Mouse (Mus musculus) limb, embryonic 10.5 days (tissue): ENCODE results near the gene Tpst2. TPM values are rescaled to one million over a fixed set of nuclear protein-coding genes. Genes with fewer than 3 reads are reported as not detected.
"Not testable (repeated sequence)": the region's sequence is repeated elsewhere in the genome, so short reads cannot be mapped to it uniquely, and the experiment has no call there.

Experiments used
- DNase-seq: peaks from one replicate; pipeline ENCODE4 v3.0.0-alpha.2; 2017; ENCODE audit warnings: low spot score
- H3K27ac ChIP-seq: fragments of 300-500 bp; sonication (generic); 2 replicates; pipeline ENCODE4 v1.5.1; 2016; ENCODE audit warnings: mild to moderate bottlenecking
- H3K27me3 ChIP-seq: fragments of 300-500 bp; sonication (generic); 2 replicates; pipeline ENCODE4 v1.6.1; 2016; ENCODE audit warnings: low read depth, mild to moderate bottlenecking; ENCODE audit not compliant: poor library complexity, severe bottlenecking
- H3K36me3 ChIP-seq: fragments of 300-500 bp; sonication (generic); 2 replicates; pipeline ENCODE4 v1.6.1; 2016; ENCODE audit warnings: mild to moderate bottlenecking, moderate library complexity
- H3K4me1 ChIP-seq: fragments of 300-500 bp; sonication (generic); 2 replicates; pipeline ENCODE4 v1.6.1; 2016
- H3K4me3 ChIP-seq: fragments of 300-500 bp; sonication (generic); 2 replicates; pipeline ENCODE4 v1.5.1; 2016; ENCODE audit warnings: mild to moderate bottlenecking, moderate library complexity
- H3K9me3 ChIP-seq: fragments of 300-500 bp; sonication (generic); replicated peaks from 2 replicates; pipeline ENCODE4 v1.6.1; 2016; ENCODE audit warnings: mild to moderate bottlenecking
- WGBS: fragments of 180-500 bp; shearing (Covaris S2); methylation state at CpG from one replicate; pipeline ENCODE4 v1.1.7; 2016; 5-methylcytosine and 5-hydroxymethylcytosine counted together
- polyA plus RNA-seq: library from polyadenylated mRNA; unstranded; fragments of >200 nt; fragmentation: Nextera tagmentation; extraction: Ambion mirVana; gene quantifications from 2 replicates; pipeline ENCODE4 v1.2.1, GENCODE M21; 2016

The Tpst2 gene
- polyA plus RNA-seq, 1 experiment from 2014 or later, result 38.0 TPM

DNA sequence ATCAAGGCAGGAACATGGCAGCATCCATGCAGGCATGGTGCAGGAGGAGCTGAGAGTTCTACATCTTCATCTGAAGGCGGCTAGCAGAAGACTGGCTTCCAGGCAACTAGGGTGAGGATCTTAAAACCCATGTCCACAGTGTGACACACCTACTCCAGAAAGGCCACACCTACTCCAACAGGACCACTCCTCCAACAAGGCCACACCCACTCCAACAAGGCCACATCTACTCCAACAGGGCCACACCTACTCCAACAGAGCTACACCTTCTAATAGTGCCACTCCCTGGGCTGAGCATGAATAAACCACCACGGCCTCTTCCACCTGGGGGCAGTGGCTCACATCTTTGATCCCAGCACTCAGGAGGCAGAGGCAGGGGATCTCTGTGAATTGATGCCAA is 42.9 kb downstream of the Tpst2 start:
- 63% methylated on average over 2 of the region's 2 CpGs for WGBS
- not testable (repeated sequence) for H3K4me3 ChIP-seq, DNase-seq, H3K4me1 ChIP-seq, H3K9me3 ChIP-seq, H3K27ac ChIP-seq, H3K27me3 ChIP-seq
- H3K36me3 ChIP-seq, result peaks cover 21% of the 10 kb centered on the region

DNA sequence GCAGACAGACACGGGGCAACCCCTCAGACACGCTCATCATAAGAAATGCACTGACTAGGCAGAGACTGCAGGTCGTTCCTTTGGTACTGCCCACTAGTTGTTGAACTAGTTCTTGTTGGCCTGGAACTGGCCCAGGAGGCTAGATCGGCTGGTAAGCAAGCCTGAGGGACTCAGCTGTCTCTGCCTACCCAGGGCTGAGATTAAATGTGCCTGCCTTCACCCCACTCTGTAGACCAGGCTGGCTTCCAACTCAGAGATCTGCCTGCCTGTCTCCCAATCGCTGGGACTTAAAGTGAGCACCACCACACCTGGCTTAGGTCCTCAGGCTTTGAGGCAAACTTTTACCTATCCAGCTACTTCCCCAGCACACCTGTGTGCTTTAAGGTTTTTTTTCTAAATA is 43.9 kb downstream of the Tpst2 start:
- Histone ChIP-seq H3K4me3 (no peak overlapping the region), H3K9me3 (no peaks in the 10 kb centered on the region), H3K36me3 (peaks cover 11% of the 10 kb centered on the region), H3K27ac (no peak overlapping the region), H3K27me3 (no peaks in the 10 kb centered on the region), H3K4me1 (peaks cover 16% of the 10 kb centered on the region)
- WGBS, result 80% methylated on average over 5 of the region's 5 CpGs
- DNase-seq, result no peak

DNA sequence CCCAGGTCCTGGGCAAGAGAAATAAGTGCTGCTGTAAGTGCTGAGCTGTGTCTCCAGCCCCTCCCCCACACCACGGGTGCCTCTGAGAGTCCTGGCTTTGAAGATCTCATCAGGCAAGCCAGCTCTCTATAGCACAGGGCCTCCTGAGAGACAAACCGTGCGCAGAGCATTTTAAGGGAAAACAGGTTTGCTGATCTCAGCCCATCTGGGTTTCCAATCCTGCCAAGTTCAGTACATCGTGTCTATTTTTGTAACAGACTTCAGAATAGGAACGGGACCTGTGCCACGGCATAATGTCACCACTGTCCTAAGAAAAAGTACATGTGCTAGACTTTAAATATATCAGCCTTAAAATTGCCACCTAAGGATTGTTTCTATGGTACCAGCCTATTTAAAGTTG is 44.4 kb downstream of the Tpst2 start:
- no peak overlapping the region for H3K4me3 ChIP-seq
- WGBS, result 75% methylated on average over 6 of the region's 6 CpGs
- H3K27ac ChIP-seq, result no peak overlapping the region
- H3K27me3 ChIP-seq, result no peaks in the 10 kb centered on the region
- peaks cover 5% of the 10 kb centered on the region; the same call in 1 of the 2 replicates for H3K36me3 ChIP-seq
- H3K9me3 ChIP-seq, result no peaks in the 10 kb centered on the region
- no peak for DNase-seq
- peaks cover 20% of the 10 kb centered on the region for H3K4me1 ChIP-seq

DNA sequence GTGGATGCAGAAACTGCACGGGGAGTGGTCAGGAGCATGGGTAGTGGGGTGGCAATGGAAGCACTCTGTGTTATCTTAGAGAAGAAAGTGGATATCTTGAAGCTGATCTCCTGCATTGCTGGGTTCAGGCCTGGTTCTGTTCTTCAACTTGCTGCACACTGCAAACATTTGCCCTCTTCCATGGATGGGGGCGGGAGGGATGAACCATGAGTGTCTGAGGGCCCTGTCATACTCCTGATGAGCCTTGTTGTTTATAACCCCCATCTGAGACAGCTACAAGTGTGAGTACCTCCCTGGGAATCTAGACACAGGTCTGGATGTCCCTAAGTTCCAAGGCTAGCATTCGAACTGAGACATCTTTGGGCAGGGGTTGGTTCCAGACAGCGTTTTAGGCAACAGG is 44.9 kb downstream of the Tpst2 start:
- H3K4me3 ChIP-seq, result no peak overlapping the region
- peaks cover 20% of the 10 kb centered on the region for H3K4me1 ChIP-seq
- H3K27me3 ChIP-seq, result no peaks in the 10 kb centered on the region
- H3K27ac ChIP-seq, result no peak overlapping the region
- no peak for DNase-seq
- 85% methylated on average over 4 of the region's 4 CpGs for WGBS
- H3K36me3 ChIP-seq, result peaks cover under 1% of the 10 kb centered on the region; the same call in 1 of the 2 replicates
- no peaks in the 10 kb centered on the region for H3K9me3 ChIP-seq

DNA sequence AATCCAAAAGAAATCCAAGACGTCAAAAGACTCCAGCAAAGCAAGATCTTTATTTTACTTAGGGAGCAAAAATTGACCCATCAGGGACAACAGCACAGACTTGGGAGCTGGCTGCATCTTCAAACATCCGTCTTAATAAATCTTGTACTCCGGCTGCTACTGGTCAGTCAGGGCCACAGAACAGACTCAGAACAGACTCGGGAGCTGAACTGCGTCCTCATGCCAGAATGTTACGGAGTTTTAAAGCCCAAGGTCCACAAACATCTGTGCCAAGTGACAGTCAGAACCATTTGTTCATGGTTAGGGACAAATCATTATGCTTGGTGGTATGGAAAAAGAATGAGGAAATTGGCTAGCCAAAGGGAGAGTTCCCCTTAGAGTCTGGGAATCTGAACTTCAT is 46.8 kb downstream of the Tpst2 start:
- Histone ChIP-seq H3K27me3 (no peaks in the 10 kb centered on the region), H3K4me1 (peaks cover 22% of the 10 kb centered on the region), H3K9me3 (no peaks in the 10 kb centered on the region), H3K4me3 (no peak overlapping the region), H3K27ac (no peak overlapping the region), H3K36me3 (peaks cover 8% of the 10 kb centered on the region)
- 91% methylated on average over 6 of the region's 6 CpGs for WGBS
- no peak for DNase-seq

DNA sequence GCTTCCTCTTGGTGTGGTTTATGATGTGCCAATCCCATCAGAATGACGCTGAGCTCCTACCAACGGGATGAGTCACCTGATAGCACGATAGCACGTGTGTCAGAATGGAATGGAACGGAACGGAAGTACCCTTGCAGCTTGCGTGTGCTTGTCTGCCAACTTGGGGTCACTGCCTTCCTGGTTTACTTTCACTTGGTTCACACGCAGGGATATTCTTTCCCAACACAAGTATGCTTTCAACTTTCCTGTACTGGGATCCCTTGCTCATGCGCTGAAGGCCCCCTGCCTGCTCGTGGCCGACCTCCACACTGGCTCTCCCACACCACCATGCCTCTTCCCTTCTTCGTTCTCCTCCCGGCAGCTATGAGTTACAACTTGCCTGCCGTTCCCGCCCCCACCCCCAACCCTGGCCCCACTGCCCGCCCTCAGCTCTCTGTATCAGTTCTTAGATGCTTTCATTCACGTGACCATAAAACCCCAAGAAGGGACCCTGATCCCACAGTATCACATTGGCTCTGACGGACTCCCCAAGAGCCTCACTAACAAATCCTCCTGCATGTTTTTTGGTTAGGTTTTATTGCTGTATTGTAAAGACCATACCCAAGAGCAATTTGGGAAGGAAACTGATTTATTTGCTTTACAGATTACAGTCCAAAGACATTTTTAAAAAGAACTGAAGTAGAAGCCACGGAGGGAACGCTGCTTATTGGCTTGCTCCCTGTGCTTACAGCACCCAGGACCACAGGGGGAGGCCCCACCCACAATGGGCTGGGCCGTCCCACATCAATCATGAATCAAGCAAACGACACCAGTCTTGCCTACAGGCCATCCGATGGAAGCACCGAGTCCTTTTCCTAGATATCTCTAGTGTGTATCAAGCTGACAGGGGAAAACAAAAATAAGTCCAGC is 48.4 kb downstream of the Tpst2 start:
- no peaks in the 10 kb centered on the region for H3K27me3 ChIP-seq
- peak overlapping the region; percentile 95 for H3K4me3 ChIP-seq
- no peak for DNase-seq

GRCm38 (mm10) chr5:112325546-112326445 is 49.3 kb downstream of the Tpst2 start, which contains the start of gene Tfip11:
Gene Tfip11, plus strand, starts transcription at chr5:112326358.
- Histone ChIP-seq H3K27ac (peak within 1 kb of the TSS; percentile 81), H3K9me3 (no peaks in the 10 kb centered on the region), H3K36me3 (peaks cover 33% of the 10 kb centered on the region), H3K4me3 (peak within 1 kb of the TSS; percentile 95), H3K27me3 (no peaks in the 10 kb centered on the region), H3K4me1 (peaks cover 22% of the 10 kb centered on the region)
- 9% methylated on average over 48 of the region's 48 CpGs for WGBS
- DNase-seq, result peak; percentile 98

More for the DNA sequence above, 48.4 kb downstream of the Tpst2 start:
- peaks cover 24% of the 10 kb centered on the region for H3K36me3 ChIP-seq
- WGBS, result 27% methylated on average over 24 of the region's 24 CpGs
- H3K9me3 ChIP-seq, result no peaks in the 10 kb centered on the region
- H3K27ac ChIP-seq, result peak overlapping the region; percentile 81; the same call in 1 of the 2 replicates
- peaks cover 22% of the 10 kb centered on the region for H3K4me1 ChIP-seq

- 2% methylated on average over 33 of the region's 33 CpGs for WGBS
Observed at GRCm38 (mm10) chr5:112326446-112327009, 50.0 kb downstream of the Tpst2 start.

GRCm38 (mm10) chr5:112327854-112328253 is 51.4 kb downstream of the Tpst2 start:
- DNase-seq, result no peak
- Histone ChIP-seq H3K36me3 (peaks cover 54% of the 10 kb centered on the region), H3K27me3 (no peaks in the 10 kb centered on the region), H3K4me1 (peaks cover 22% of the 10 kb centered on the region), H3K4me3 (peak overlapping the region; percentile 95; the same call in 1 of the 2 replicates), H3K27ac (no peak overlapping the region), H3K9me3 (no peaks in the 10 kb centered on the region)
- 95% methylated on average over 15 of the region's 15 CpGs for WGBS

More at GRCm38 (mm10) chr5:112326446-112327009, 50.0 kb downstream of the Tpst2 start:
- Histone ChIP-seq H3K4me3 (peak overlapping the region; percentile 95), H3K36me3 (peaks cover 41% of the 10 kb centered on the region), H3K27me3 (no peaks in the 10 kb centered on the region), H3K27ac (peak overlapping the region; percentile 81), H3K9me3 (no peaks in the 10 kb centered on the region), H3K4me1 (peaks cover 22% of the 10 kb centered on the region)
- no peak for DNase-seq

DNA sequence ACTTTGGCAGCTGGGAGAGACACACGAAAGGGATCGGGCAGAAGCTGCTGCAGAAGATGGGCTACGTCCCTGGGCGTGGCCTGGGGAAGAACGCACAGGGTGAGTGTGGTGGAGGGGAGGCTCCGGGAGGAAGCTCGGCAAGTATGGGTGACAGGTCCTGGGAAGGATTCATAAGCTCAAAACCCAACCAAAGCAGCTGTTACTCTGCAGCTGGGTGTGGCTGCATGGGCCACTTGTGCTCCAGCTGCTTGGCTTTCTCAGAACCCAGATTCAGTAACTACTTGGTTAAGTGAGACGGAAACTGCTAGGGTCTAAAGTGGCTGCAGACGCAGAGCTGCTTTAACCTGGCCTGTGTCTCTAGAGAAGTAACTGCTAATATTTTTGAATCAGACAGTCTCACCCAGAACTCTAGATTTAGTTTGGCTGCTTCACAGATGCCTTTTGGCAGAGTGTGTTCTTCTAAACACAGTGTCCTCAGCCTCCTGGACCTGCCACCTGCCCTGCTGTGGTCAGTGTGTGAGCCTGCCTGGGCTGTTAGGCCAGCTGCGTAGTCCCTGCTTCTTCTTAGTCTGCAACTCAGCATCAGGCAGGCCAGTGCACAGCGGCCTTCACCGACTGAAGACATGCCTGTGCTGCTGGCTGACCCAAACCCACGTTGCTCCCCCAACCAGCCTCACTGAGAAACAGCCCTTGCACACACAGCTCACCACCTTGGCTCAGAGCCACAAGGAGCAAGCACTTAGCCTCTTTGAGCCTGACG is 53.5 kb downstream of the Tpst2 start:
- 93% methylated on average over 14 of the region's 14 CpGs for WGBS
- Histone ChIP-seq H3K4me3 (no peak overlapping the region), H3K27me3 (no peaks in the 10 kb centered on the region), H3K4me1 (peaks cover 16% of the 10 kb centered on the region), H3K9me3 (no peaks in the 10 kb centered on the region), H3K27ac (no peak overlapping the region), H3K36me3 (peaks cover 75% of the 10 kb centered on the region)
- DNase-seq, result no peak

GRCm38 (mm10) chr5:112335473-112335872 is 59.0 kb downstream of the Tpst2 start:
- 26% methylated on average over 2 of the region's 2 CpGs for WGBS
- Histone ChIP-seq H3K4me1 (no peaks in the 10 kb centered on the region), H3K36me3 (peaks cover 93% of the 10 kb centered on the region)

GRCm38 (mm10) chr5:112337004-112337403 is 60.5 kb downstream of the Tpst2 start:
- 94% methylated on average over 22 of the region's 22 CpGs for WGBS
- Histone ChIP-seq H3K36me3 (peaks cover 85% of the 10 kb centered on the region), H3K27ac (no peak overlapping the region), H3K4me1 (peaks cover 6% of the 10 kb centered on the region), H3K27me3 (no peaks in the 10 kb centered on the region), H3K9me3 (no peaks in the 10 kb centered on the region), H3K4me3 (no peak overlapping the region)
- DNase-seq, result no peak

More at GRCm38 (mm10) chr5:112335473-112335872, 59.0 kb downstream of the Tpst2 start:
- H3K27me3 ChIP-seq, result no peaks in the 10 kb centered on the region
- H3K9me3 ChIP-seq, result no peaks in the 10 kb centered on the region
- no peak overlapping the region for H3K4me3 ChIP-seq
- DNase-seq, result peak; percentile 61
- no peak overlapping the region for H3K27ac ChIP-seq
